Mouse (Mus musculus) forebrain, embryonic 16.5 days (tissue): ENCODE results near the gene Fam20a. TPM values are rescaled to one million over a fixed set of nuclear protein-coding genes. Genes with fewer than 3 reads are reported as not detected.

Experiments
- ATAC-seq: fragments of 200-750 bp; cut with Nextera tagmentation; 2 replicates; pipeline ENCODE4 v1.8.0; 2017; ENCODE audit warnings: mild to moderate bottlenecking, moderate library complexity
- H3K27ac ChIP-seq: fragments of 300-500 bp; sonication (generic); 2 replicates; pipeline ENCODE4 v1.5.1; 2014; ENCODE audit warnings: low read length, control low read depth
- H3K27me3 ChIP-seq: fragments of 300-500 bp; sonication (generic); replicated peaks from 2 replicates; pipeline ENCODE4 v1.6.1; 2014; ENCODE audit warnings: low read length; ENCODE audit not compliant: control insufficient read depth, insufficient read depth
- H3K36me3 ChIP-seq: fragments of 300-500 bp; sonication (generic); 2 replicates; pipeline ENCODE4 v1.6.1; 2014; ENCODE audit not compliant: control insufficient read depth, insufficient read depth
- H3K4me1 ChIP-seq: fragments of 300-500 bp; sonication (generic); replicated peaks from 2 replicates; pipeline ENCODE4 v1.6.1; 2014; ENCODE audit warnings: low read length; ENCODE audit not compliant: control insufficient read depth, insufficient read depth
- H3K4me2 ChIP-seq: fragments of 300-500 bp; sonication (generic); 2 replicates; pipeline ENCODE4 v1.6.1; 2014; ENCODE audit warnings: mild to moderate bottlenecking, low read length, control low read depth
- H3K4me3 ChIP-seq: fragments of 300-500 bp; sonication (generic); replicated peaks from 2 replicates; pipeline ENCODE4 v1.5.1; 2014; ENCODE audit warnings: mild to moderate bottlenecking, low read length, control low read depth
- H3K9ac ChIP-seq: fragments of 300-500 bp; sonication (generic); replicated peaks from 2 replicates; pipeline ENCODE4 v1.6.1; 2014; ENCODE audit warnings: low read depth, low read length, control low read depth
- H3K9me3 ChIP-seq: fragments of 300-500 bp; sonication (generic); 2 replicates; pipeline ENCODE4 v1.6.1; 2016; ENCODE audit warnings: low read length; ENCODE audit not compliant: control insufficient read depth
- WGBS: fragments of 180-500 bp; shearing (Covaris S2); extraction: QIAGEN DNeasy Blood & Tissue Kit; methylation state at CpG from one replicate; pipeline ENCODE4 v1.1.7; 2014; 5-methylcytosine and 5-hydroxymethylcytosine counted together
- polyA plus RNA-seq: library from polyadenylated mRNA; unstranded; fragments of >200 nt; fragmentation: Nextera tagmentation; extraction: Ambion mirVana; gene quantifications from 2 replicates; pipeline ENCODE4 v1.2.1, GENCODE M21; 2015

The Fam20a gene
- polyA plus RNA-seq, 1 experiment from 2014 or later = 1.9 TPM

DNA sequence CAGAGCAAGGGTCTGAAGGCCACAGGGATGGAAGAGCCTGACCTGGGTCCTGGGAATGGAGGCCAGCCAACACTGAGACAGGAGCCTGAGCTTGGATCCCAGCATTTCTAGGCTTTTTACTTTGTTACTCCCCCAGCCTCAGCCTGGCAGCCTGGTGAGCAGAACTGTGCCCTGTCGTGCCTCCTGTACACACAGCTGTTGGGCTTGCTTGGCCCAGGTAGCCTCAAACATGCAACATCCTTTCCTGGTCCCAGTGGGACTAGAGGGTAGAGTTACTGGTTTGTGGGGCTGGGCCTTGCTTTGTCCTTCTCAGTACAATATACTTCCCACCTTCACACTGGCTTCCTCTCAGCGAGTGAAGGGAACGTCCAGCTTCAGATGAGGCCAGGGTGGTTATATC lies 46.9 kb downstream of the Fam20a start:
- ATAC-seq = no peak
- Histone ChIP-seq H3K27ac (no peak overlapping the region), H3K4me1 (0 out of 2 replicates have a peak, but pooled peaks cover 3% of the 10 kb centered on the region), H3K9ac (no peak overlapping the region), H3K4me2 (no peak overlapping the region), H3K27me3 (no peaks in the 10 kb centered on the region), H3K4me3 (no peak overlapping the region), H3K9me3 (no peaks in the 10 kb centered on the region), H3K36me3 (no peaks in the 10 kb centered on the region; the same call in 1 of the 2 replicates)
- 81% methylated on average over 3 of the region's 3 CpGs for WGBS

DNA sequence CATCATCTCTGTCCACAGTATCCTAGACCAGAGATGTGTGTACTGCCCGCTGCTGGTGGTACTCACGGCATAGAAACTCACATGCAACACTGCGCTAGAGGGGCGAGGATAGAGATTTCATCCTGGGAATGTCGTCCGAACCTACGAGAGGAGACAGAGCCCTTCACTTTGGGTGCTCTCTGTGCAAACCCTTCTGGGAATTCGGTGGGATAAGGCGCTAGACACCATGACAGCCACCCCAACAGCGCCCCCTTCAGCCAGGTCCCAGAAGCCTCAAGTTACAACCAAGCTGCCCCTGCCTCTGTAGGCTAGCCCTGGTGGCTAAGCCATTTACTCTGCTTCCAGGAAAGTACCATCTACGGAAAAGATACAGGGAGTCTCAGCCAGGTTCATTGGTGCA lies 47.5 kb downstream of the Fam20a start:
- ATAC-seq = no peak
- no peak overlapping the region for H3K9ac ChIP-seq

DNA sequence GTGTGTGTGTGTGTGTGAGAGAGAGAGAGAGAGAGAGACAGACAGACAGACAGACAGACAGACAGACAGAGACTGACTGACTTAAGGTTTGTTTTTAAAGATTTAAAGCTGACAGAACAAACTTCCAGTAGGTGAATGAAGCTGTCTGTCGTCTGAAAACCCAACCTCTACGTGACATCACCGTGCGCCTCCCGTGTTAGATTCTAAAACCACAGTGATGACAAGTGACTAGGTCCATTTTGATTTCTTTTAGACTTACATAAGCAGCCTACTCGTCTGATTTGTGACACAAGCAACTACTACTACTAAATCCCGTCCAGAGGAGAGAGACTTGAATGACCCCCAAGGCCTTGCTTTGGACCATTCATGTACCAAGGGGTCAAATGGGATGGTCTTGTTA lies 48.3 kb downstream of the Fam20a start:
- H3K4me1 ChIP-seq = 0 out of 2 replicates have a peak, but pooled peaks cover 3% of the 10 kb centered on the region
- no peak overlapping the region for H3K4me3 ChIP-seq
- peaks cover 4% of the 10 kb centered on the region for H3K36me3 ChIP-seq
- no peak for ATAC-seq
- no peak overlapping the region for H3K27ac ChIP-seq
- no peak overlapping the region for H3K9ac ChIP-seq
- H3K27me3 ChIP-seq = no peaks in the 10 kb centered on the region
- H3K9me3 ChIP-seq = no peaks in the 10 kb centered on the region
- 89% methylated on average over 7 of the region's 7 CpGs for WGBS
- H3K4me2 ChIP-seq = no peak overlapping the region

More for the DNA sequence above, 47.5 kb downstream of the Fam20a start:
- H3K27ac ChIP-seq = no peak overlapping the region
- H3K4me2 ChIP-seq = no peak overlapping the region
- no peaks in the 10 kb centered on the region for H3K9me3 ChIP-seq
- 0 out of 2 replicates have a peak, but pooled peaks cover 3% of the 10 kb centered on the region for H3K4me1 ChIP-seq
- H3K4me3 ChIP-seq = no peak overlapping the region
- peaks cover 4% of the 10 kb centered on the region for H3K36me3 ChIP-seq
- H3K27me3 ChIP-seq = no peaks in the 10 kb centered on the region
- WGBS = 79% methylated on average over 11 of the region's 11 CpGs

DNA sequence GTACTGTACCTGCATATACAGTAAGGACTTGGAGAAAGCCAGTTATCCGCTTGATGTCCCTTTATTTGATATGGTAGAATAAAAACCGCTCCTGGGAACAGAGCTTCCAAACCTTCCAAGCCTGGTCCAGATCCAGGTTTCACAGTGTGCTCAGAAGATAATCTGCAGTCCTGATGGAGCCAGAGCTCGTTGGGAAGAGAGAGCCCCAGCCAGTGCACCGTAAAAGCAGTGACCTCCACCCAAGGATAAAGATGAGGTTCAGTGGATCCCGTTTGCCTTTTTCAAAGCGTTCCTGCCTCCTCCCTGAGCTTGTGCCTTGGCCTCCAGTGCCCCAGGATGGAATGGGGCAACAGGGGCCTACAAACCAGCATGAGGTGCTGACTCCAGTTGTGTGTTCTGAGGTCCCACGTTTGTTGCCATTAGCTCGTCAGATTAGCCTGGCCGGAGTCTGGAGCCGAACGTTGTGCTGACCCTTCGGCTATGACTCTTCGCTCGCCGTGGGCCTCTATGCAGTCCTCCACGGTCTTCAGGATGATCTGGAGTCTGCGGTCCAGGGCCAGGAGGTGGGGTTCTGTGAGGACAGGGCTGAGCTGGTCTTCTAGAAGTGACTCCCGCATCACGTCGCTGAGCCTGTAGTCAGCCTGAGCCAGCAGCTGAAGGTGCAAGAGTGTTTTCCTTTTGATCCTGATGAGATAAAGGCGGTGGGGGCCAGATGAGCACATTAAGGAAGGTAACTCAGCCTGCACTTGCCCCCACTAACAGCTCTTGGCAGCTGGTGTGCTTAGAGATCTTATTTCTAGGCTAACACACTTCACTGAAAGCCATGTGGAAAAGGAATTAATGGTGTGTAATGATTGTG lies 49.0 kb downstream of the Fam20a start:
- 76% methylated on average over 21 of the region's 21 CpGs for WGBS
- ATAC-seq = no peak
- no peak overlapping the region for H3K4me3 ChIP-seq
- 0 out of 2 replicates have a peak, but pooled peaks cover 3% of the 10 kb centered on the region for H3K4me1 ChIP-seq
- no peaks in the 10 kb centered on the region for H3K27me3 ChIP-seq
- no peak overlapping the region for H3K27ac ChIP-seq
- no peaks in the 10 kb centered on the region for H3K9me3 ChIP-seq
- H3K4me2 ChIP-seq = no peak overlapping the region
- H3K9ac ChIP-seq = no peak overlapping the region
- H3K36me3 ChIP-seq = peaks cover 7% of the 10 kb centered on the region

DNA sequence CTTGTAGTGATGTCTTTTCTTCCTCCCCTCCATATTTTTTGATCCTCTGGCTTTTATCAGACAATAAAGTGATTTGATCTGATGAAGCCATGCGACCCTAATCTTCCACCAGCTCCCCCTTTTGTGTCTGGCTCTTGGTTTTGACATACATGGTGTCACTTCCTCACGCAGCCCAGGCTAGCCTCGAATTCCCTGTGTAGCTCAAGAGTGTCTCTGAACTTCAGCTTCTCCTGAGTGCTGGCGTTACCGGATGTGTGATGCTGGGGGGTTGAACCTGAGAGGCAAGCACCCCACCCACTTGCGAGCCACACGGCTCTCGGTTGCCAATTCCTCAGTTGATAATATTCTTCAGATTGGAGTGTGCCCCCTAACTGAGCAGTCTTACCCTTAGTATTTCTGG lies 49.7 kb downstream of the Fam20a start:
- H3K36me3 ChIP-seq = peaks cover 14% of the 10 kb centered on the region
- H3K4me2 ChIP-seq = no peak overlapping the region
- no peak overlapping the region for H3K27ac ChIP-seq
- H3K9me3 ChIP-seq = no peaks in the 10 kb centered on the region
- no peak for ATAC-seq
- H3K9ac ChIP-seq = no peak overlapping the region
- no peak overlapping the region for H3K4me3 ChIP-seq
- WGBS = 90% methylated on average over 8 of the region's 8 CpGs
- 0 out of 2 replicates have a peak, but pooled peaks cover 3% of the 10 kb centered on the region for H3K4me1 ChIP-seq
- no peaks in the 10 kb centered on the region for H3K27me3 ChIP-seq

DNA sequence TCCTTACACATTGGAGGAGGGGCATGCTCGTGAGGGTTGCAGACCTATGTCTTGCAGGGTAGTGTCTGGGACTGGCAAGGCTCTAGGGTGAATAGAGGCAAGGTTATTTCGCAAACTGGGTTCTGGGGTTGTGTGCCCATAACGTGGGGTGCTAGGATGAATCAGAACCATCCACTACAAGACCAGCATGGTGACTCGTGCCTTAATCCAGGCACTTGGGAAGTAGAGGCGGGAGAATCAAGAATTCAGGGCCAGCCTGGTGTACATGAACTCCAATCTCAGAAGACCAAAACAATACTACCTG lies 50.1 kb downstream of the Fam20a start:
- ATAC-seq = no peak
- no peak overlapping the region for H3K27ac ChIP-seq
- H3K36me3 ChIP-seq = peaks cover 18% of the 10 kb centered on the region
- H3K9ac ChIP-seq = no peak overlapping the region
- no peak overlapping the region for H3K4me2 ChIP-seq
- no peaks in the 10 kb centered on the region for H3K9me3 ChIP-seq
- H3K27me3 ChIP-seq = no peaks in the 10 kb centered on the region
- 89% methylated on average over 5 of the region's 5 CpGs for WGBS
- H3K4me3 ChIP-seq = no peak overlapping the region
- H3K4me1 ChIP-seq = 0 out of 2 replicates have a peak, but pooled peaks cover 3% of the 10 kb centered on the region

DNA sequence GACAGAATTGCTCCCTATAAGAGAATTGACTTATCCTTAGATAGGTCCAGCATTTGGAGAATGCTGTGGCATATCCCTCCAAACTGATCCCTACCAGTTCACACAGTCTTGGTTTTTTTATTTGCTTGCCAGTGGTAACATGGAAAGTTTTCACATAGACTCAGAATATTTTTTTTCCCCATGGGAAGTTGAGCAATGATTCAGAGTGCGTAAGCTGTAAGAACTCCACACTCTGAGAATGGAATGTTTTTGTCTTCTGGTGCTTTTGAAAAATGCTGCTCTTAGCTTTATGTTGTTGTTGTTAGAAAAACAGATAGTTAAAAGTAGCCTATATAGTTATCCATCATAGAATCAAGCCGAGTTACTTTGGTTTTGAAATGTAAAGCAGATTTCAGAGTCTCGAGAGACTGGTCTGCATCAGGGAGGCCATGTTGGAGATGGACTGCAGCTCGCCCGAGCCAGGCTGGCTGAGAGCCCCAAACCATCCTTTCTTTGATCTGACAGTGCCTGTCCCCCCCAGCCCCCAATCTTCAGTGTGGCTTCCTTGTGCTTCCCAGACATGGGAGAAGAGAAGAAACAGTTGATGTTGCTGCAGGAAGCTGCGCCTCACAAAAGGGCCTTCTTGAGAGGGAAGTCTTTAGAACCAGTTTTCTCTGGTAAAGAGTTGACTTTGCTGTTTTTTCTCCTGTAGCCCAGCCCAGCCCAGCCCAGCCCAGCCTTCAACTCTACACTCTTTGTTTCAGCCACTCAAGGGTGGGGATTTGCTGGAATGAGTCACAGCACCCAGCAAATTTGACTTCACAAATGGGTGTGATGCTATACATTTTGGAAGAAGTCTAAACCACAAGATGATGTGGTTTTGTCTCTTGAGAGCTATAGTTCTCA lies 50.7 kb downstream of the Fam20a start:
- Histone ChIP-seq H3K4me2 (no peak overlapping the region), H3K36me3 (peaks cover 19% of the 10 kb centered on the region), H3K4me3 (no peak overlapping the region), H3K4me1 (0 out of 2 replicates have a peak, but pooled peaks cover 3% of the 10 kb centered on the region), H3K27me3 (no peaks in the 10 kb centered on the region), H3K9ac (no peak overlapping the region), H3K27ac (no peak overlapping the region), H3K9me3 (no peaks in the 10 kb centered on the region)
- ATAC-seq = no peak
- 86% methylated on average over 6 of the region's 6 CpGs for WGBS

DNA sequence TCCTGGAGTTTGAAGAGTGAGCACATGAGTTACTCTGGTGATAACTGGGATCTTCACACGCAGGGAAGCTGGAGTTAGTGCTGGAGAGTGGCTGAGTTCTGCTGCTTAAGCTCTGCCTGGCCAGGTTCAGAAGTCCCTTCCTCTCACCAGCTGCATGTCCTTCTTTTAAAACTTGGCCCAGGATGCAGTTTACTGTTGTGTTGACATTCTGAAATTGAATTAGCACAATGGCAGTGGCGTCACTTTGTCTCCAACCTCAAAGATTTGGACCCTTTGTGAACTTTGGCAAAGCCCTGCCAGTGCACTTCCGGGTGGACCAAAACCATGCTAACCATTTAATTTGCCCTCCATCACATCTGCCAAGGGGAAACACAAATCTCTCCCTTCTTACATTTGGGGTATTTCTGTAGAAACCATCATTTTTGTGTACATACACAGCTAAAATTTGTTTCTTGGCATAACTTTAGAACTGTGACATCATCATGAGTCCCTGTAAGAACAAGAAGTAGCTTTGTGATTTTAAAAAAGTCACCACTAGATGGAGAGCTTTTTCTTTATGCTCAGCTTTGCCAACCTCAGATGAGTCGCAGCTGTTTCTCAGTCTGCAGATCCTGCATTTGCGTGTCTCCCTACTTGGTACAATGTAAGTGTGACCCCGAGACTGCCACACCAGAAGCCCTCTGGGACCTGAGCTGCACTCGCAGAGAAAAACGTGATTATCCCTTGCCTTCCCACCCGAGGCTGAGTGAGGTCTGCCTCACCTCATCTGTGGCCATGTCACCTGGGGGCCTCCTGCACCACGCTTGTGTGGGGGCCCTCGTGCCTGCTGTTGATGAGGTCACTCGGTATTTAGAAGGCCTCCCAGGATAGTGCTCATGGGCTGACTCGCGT lies 51.8 kb downstream of the Fam20a start:
- Histone ChIP-seq H3K9ac (no peak overlapping the region), H3K4me3 (no peak overlapping the region), H3K4me1 (0 out of 2 replicates have a peak, but pooled peaks cover 3% of the 10 kb centered on the region), H3K36me3 (peaks cover 20% of the 10 kb centered on the region), H3K27me3 (no peaks in the 10 kb centered on the region), H3K27ac (0 out of 2 replicates have a peak overlapping the region, but pooled peaks have one; percentile 39), H3K9me3 (no peaks in the 10 kb centered on the region), H3K4me2 (no peak overlapping the region)
- 57% methylated on average over 14 of the region's 14 CpGs for WGBS
- peak; percentile 74 for ATAC-seq
